Mouse (Mus musculus) ES-Bruce4 (cell line): Measurements from ENCODE around the gene Susd2.

Experiments
- CTCF ChIP-seq: IDR thresholded peaks from one replicate; pipeline ENCODE4 v1.8.1; 2011; ENCODE audit warnings: low read depth, low read length
- EP300 ChIP-seq: IDR thresholded peaks from 2 replicates; pipeline ENCODE4 v1.6.1; 2011; ENCODE audit warnings: low read depth, low read length; ENCODE audit not compliant: insufficient read depth
- POLR2A ChIP-seq: IDR thresholded peaks from one replicate; pipeline ENCODE4 v1.8.1; 2011; ENCODE audit warnings: low read length; ENCODE audit not compliant: insufficient read depth

GRCm38 (mm10) chr10:75654053-75654452 lies 10.2 kb upstream of the Susd2 start:
- TF ChIP-seq POLR2A: no peak
- no peak for TF ChIP-seq CTCF
- TF ChIP-seq EP300: no peak
